In genomic region chr9:31610212-31610611, GRCm38 (mm10) we compare ENCODE assay signal across 10 mouse cellular contexts.
DNase-seq lines count a peak whose midpoint lies in the region; ATAC-seq and TF ChIP-seq lines count a peak whose summit lies in the region.
"Had no signal": no experiment of that assay in that cellular context is flagged by ENCODE, and none has a peak within 500 bp of the region (broad histone marks: within the 10 kb centered on the region; RNA-seq: fewer than 3 reads in every experiment).

No protein-coding gene starts in this region.

- WGBS in liver, postnatal 0 days (ENCODE audit: insufficient replicate concordance), result 46% methylated on average over 1 of the region's 1 CpGs
- 65% methylated on average over 1 of the region's 1 CpGs for WGBS in kidney, embryonic 15.5 days
- WGBS in stomach, postnatal 0 days, result 69% methylated on average over 1 of the region's 1 CpGs

- H3K36me3 ChIP-seq in liver, postnatal 0 days (replicated peaks; ENCODE audit: insufficient read depth, low read length), result no peaks in the 10 kb centered on the region
- no peaks in the 10 kb centered on the region for H3K36me3 ChIP-seq in kidney, embryonic 15.5 days
- H3K36me3 ChIP-seq in stomach, postnatal 0 days (ENCODE audit: control insufficient read depth, insufficient read depth, low read length), result no peaks in the 10 kb centered on the region
- H3K36me3 ChIP-seq: G1E; limb, embryonic 13.5 days had no signal

- peak; percentile 60 for TF ChIP-seq CTCF in liver, postnatal 0 days (IDR thresholded peaks at IDR 0.05; ENCODE audit: low read depth)
- peak; percentile 72 for TF ChIP-seq CTCF in stomach, postnatal 0 days (IDR thresholded peaks at IDR 0.05; ENCODE audit: low read depth)

- no peak overlapping the region for H3K4me3 ChIP-seq in liver, postnatal 0 days (ENCODE audit: low read depth, low read length)
- H3K4me3 ChIP-seq in kidney, embryonic 15.5 days (replicated peaks), result no peak overlapping the region
- no peak overlapping the region for H3K4me3 ChIP-seq in stomach, postnatal 0 days (ENCODE audit: low read depth, low read length)
- H3K4me3 ChIP-seq: limb, embryonic 13.5 days had no signal

- no peak overlapping the region for H3K27ac ChIP-seq in liver, postnatal 0 days (ENCODE audit: low read depth)
- H3K27ac ChIP-seq in kidney, embryonic 15.5 days, result no peak overlapping the region
- H3K27ac ChIP-seq in stomach, postnatal 0 days (replicated peaks), result no peak overlapping the region
- H3K27ac ChIP-seq: limb, embryonic 13.5 days had no signal

- H3K4me2 ChIP-seq in liver, postnatal 0 days (ENCODE audit: low read depth, low read length), result no peak overlapping the region
- no peak overlapping the region for H3K4me2 ChIP-seq in kidney, embryonic 15.5 days
- no peak overlapping the region for H3K4me2 ChIP-seq in stomach, postnatal 0 days (replicated peaks; ENCODE audit: low read depth)
- H3K4me2 ChIP-seq: limb, embryonic 13.5 days had no signal

- no peaks in the 10 kb centered on the region for H3K4me1 ChIP-seq in liver, postnatal 0 days (ENCODE audit: insufficient read depth)
- peaks cover 12% of the 10 kb centered on the region for H3K4me1 ChIP-seq in kidney, embryonic 15.5 days
- H3K4me1 ChIP-seq in stomach, postnatal 0 days (replicated peaks; ENCODE audit: control insufficient read depth, insufficient read depth), result no peaks in the 10 kb centered on the region; the same call in 1 of the 2 replicates

- DNase-seq in cerebellum, postnatal 14 days, result peak; percentile 17 to 33
- DNase-seq in cerebellum, adult 9-11 months, result no peak
- peak; percentile 20 for DNase-seq in liver, postnatal 0 days
- DNase-seq in liver, result no peak
- peak; percentile 38 to 43 for DNase-seq in adrenal gland, postnatal 36 days
- DNase-seq in stomach, postnatal 0 days (ENCODE audit: low spot score), result peak; percentile 34

- no peak for TF ChIP-seq EP300 in liver, postnatal 0 days (IDR thresholded peaks at IDR 0.05; ENCODE audit: low read depth)
- TF ChIP-seq EP300 in stomach, postnatal 0 days (optimal IDR thresholded peaks at IDR 0.05), result no peak

- no peaks in the 10 kb centered on the region for H3K27me3 ChIP-seq in liver, postnatal 0 days (ENCODE audit: insufficient read depth, low read length)
- H3K27me3 ChIP-seq in kidney, embryonic 15.5 days, result no peaks in the 10 kb centered on the region
- H3K27me3 ChIP-seq in stomach, postnatal 0 days (ENCODE audit: control insufficient read depth, insufficient read depth, low read length), result no peaks in the 10 kb centered on the region
- H3K27me3 ChIP-seq: limb, embryonic 13.5 days had no signal

- no peak overlapping the region for H3K9ac ChIP-seq in liver, postnatal 0 days (replicated peaks)
- no peak overlapping the region for H3K9ac ChIP-seq in kidney, embryonic 15.5 days
- no peak overlapping the region for H3K9ac ChIP-seq in stomach, postnatal 0 days (ENCODE audit: low read length)
- H3K9ac ChIP-seq: limb, embryonic 13.5 days had no signal

- no peaks in the 10 kb centered on the region for H3K9me3 ChIP-seq in liver, postnatal 0 days (ENCODE audit: low read length)
- H3K9me3 ChIP-seq in kidney, embryonic 15.5 days (replicated peaks), result no peaks in the 10 kb centered on the region
- no peaks in the 10 kb centered on the region for H3K9me3 ChIP-seq in stomach, postnatal 0 days (ENCODE audit: control insufficient read depth, low read length)
- H3K9me3 ChIP-seq: G1E; limb, embryonic 13.5 days had no signal

- no peak for ATAC-seq in liver, postnatal 0 days
- peak; percentile 49; the same call in 1 of the 2 replicates for ATAC-seq in kidney, embryonic 15.5 days (replicated peaks; ENCODE audit: low FRiP score)
- 0 out of 2 replicates have a peak, but pooled peaks have one; percentile 38 for ATAC-seq in stomach, postnatal 0 days (ENCODE audit: low FRiP score, low TSS enrichment)
- ATAC-seq in frontal cortex, adult (ENCODE audit: low TSS enrichment), result no peak

Comparison
In these comparisons a context has a peak if more than half of its experiments do, and no peak if none do; other contexts are left out.
1. DNase-seq: peak in cerebellum, postnatal 14 days (2 of 2), liver, postnatal 0 days (single experiment), adrenal gland, postnatal 36 days (2 of 2) and stomach, postnatal 0 days (single experiment); none in cerebellum, adult 9-11 months (single experiment) and liver (single experiment).
2. ATAC-seq: peak in kidney, embryonic 15.5 days (single experiment) and stomach, postnatal 0 days (single experiment); none in liver, postnatal 0 days (single experiment) and frontal cortex, adult (single experiment).